Mouse (Mus musculus) lung, adult 2 months (tissue): Measurements from ENCODE around the gene 1700012P22Rik.

Source experiments
- CTCF ChIP-seq: fragments of 200-500 bp; IDR thresholded peaks from 2 replicates; pipeline ENCODE4 v1.5.1; 2011; ENCODE audit warnings: mild to moderate bottlenecking, low read length, control low read depth; ENCODE audit not compliant: insufficient read depth
- POLR2A ChIP-seq: fragments of 200-500 bp; IDR thresholded peaks from 2 replicates; pipeline ENCODE4 v1.6.1; 2011; ENCODE audit warnings: low read depth, mild to moderate bottlenecking, control low read depth, low read length, borderline replicate concordance; ENCODE audit errors: extremely low read depth

GRCm38 (mm10) chr4:144448546-144448945, 10.0 kb upstream of the 1700012P22Rik start:
- TF ChIP-seq CTCF (no peak), POLR2A (no peak)
